13 mouse cellular contexts compared by ENCODE assay signal in genomic region chr1:69555636-69556151, GRCm38 (mm10).
"Had no signal": no experiment of that assay in that cellular context is flagged by ENCODE, and none has a peak within 500 bp of the region (broad histone marks: within the 10 kb centered on the region; RNA-seq: fewer than 3 reads in every experiment).

No protein-coding gene starts in this region.

- ATAC-seq: hindbrain, embryonic 16.5 days; intestine, embryonic 15.5 days; intestine, postnatal 0 days had no signal

- DNase-seq: gastrocnemius, postnatal 14 days; heart, adult 18-20 months; heart, postnatal 10 days; heart, postnatal 4 days; kidney, adult 18-20 months; kidney, adult 8-10 months; kidney, postnatal 10 days; kidney, postnatal 25 days; kidney, postnatal 4 days; liver had no signal
